In genomic region chr1:79823951-79824633, GRCm38 (mm10) we compare ENCODE assay signal across 10 mouse cellular contexts. TPM values are rescaled to one million over a fixed set of nuclear protein-coding genes. Genes with fewer than 3 reads are reported as not detected.
DNase-seq lines count a peak whose midpoint lies in the region; ATAC-seq and TF ChIP-seq lines count a peak whose summit lies in the region.
"Had no signal": no experiment of that assay in that cellular context is flagged by ENCODE, and none has a peak within 500 bp of the region (broad histone marks: within the 10 kb centered on the region; RNA-seq: fewer than 3 reads in every experiment).

No protein-coding gene starts in this region.

- H3K27ac ChIP-seq in heart, adult 2 months = peak overlapping the region; percentile 69
- 0 out of 2 replicates have a peak overlapping the region, but pooled peaks have one; percentile 22 for H3K27ac ChIP-seq in midbrain, embryonic 16.5 days (ENCODE audit: low read length)
- H3K27ac ChIP-seq in midbrain, embryonic 15.5 days = no peak overlapping the region
- H3K27ac ChIP-seq in intestine, embryonic 15.5 days = peak overlapping the region; percentile 9; the same call in 1 of the 2 replicates
- peak overlapping the region; percentile 2; the same call in 1 of the 2 replicates for H3K27ac ChIP-seq in stomach, embryonic 16.5 days (ENCODE audit: low read length)
- H3K27ac ChIP-seq in forebrain, embryonic 14.5 days (ENCODE audit: low read depth, low read length) = no peak overlapping the region
- H3K27ac ChIP-seq: midbrain, embryonic 10.5 days had no signal

- peaks cover 6% of the 10 kb centered on the region for H3K4me1 ChIP-seq in heart, adult 2 months (ENCODE audit: control insufficient read depth, insufficient read depth, low read length)
- peaks cover 3% of the 10 kb centered on the region; the same call in 1 of the 2 replicates for H3K4me1 ChIP-seq in midbrain, embryonic 16.5 days (ENCODE audit: control insufficient read depth, insufficient read depth, low read length)
- peaks cover 4% of the 10 kb centered on the region; the same call in 1 of the 2 replicates for H3K4me1 ChIP-seq in midbrain, embryonic 15.5 days
- H3K4me1 ChIP-seq in intestine, embryonic 15.5 days (replicated peaks) = 0 out of 2 replicates have a peak, but pooled peaks cover 2% of the 10 kb centered on the region
- H3K4me1 ChIP-seq in stomach, embryonic 16.5 days (ENCODE audit: control insufficient read depth, insufficient read depth, low read length) = peaks cover 10% of the 10 kb centered on the region; the same call in 1 of the 2 replicates
- H3K4me1 ChIP-seq in forebrain, embryonic 14.5 days (ENCODE audit: control insufficient read depth, insufficient read depth, low read length) = no peaks in the 10 kb centered on the region
- H3K4me1 ChIP-seq: midbrain, embryonic 10.5 days had no signal

- H3K36me3 ChIP-seq in heart, adult 2 months (ENCODE audit: control insufficient read depth, insufficient read depth, low read length) = no peaks in the 10 kb centered on the region
- H3K36me3 ChIP-seq in midbrain, embryonic 16.5 days (ENCODE audit: control insufficient read depth, insufficient read depth, low read length) = no peaks in the 10 kb centered on the region
- H3K36me3 ChIP-seq in midbrain, embryonic 15.5 days (replicated peaks) = no peaks in the 10 kb centered on the region; the same call in 1 of the 2 replicates
- no peaks in the 10 kb centered on the region for H3K36me3 ChIP-seq in intestine, embryonic 15.5 days
- H3K36me3 ChIP-seq in stomach, embryonic 16.5 days (ENCODE audit: control insufficient read depth, insufficient read depth, low read length) = no peaks in the 10 kb centered on the region
- H3K36me3 ChIP-seq in forebrain, embryonic 14.5 days (ENCODE audit: control insufficient read depth, insufficient read depth, low read length) = no peaks in the 10 kb centered on the region

- no peak for TF ChIP-seq CTCF in heart, adult 2 months (IDR thresholded peaks at IDR 0.05)

- no peak overlapping the region for H3K4me2 ChIP-seq in midbrain, embryonic 16.5 days (ENCODE audit: low read length)
- no peak overlapping the region for H3K4me2 ChIP-seq in midbrain, embryonic 15.5 days
- peak overlapping the region; percentile 43 for H3K4me2 ChIP-seq in intestine, embryonic 15.5 days (replicated peaks)
- peak overlapping the region; percentile 46 for H3K4me2 ChIP-seq in stomach, embryonic 16.5 days (ENCODE audit: low read depth, low read length)
- H3K4me2 ChIP-seq in forebrain, embryonic 14.5 days (ENCODE audit: low read length) = no peak overlapping the region

- intact Hi-C loops in heart, adult 2 months (cut with DNase I) = loop anchor here (5.0 to 10.0 kb wide), 3 partner anchors 33 to 191 kb away; no protein-coding TSS in a partner anchor
- intact Hi-C loops in heart, postnatal 25 days (cut with DNase I) = no loop called here

- WGBS in heart, adult 2 months = 64% methylated on average over 14 of the region's 14 CpGs
- WGBS in midbrain, embryonic 16.5 days = 79% methylated on average over 14 of the region's 14 CpGs
- WGBS in midbrain, embryonic 15.5 days = 77% methylated on average over 14 of the region's 14 CpGs
- WGBS in intestine, embryonic 15.5 days = 47% methylated on average over 14 of the region's 14 CpGs
- 44% methylated on average over 14 of the region's 14 CpGs for whole genome bisulfite sequencing in stomach, embryonic 16.5 days
- 75% methylated on average over 14 of the region's 14 CpGs for WGBS in forebrain, embryonic 14.5 days

- TF ChIP-seq POLR2A in heart, adult 2 months (IDR thresholded peaks at IDR 0.05; ENCODE audit: insufficient read depth, low read depth, low read length) = no peak

- H3K79me2 ChIP-seq in heart, adult 2 months (replicated peaks; ENCODE audit: control insufficient read depth, insufficient read depth, low read length) = no peaks in the 10 kb centered on the region

- ATAC-seq in midbrain, embryonic 16.5 days = no peak
- no peak for ATAC-seq in midbrain, embryonic 15.5 days (replicated peaks)
- ATAC-seq in intestine, embryonic 15.5 days = no peak
- ATAC-seq in stomach, embryonic 16.5 days (ENCODE audit: insufficient read depth, low FRiP score) = no peak
- no peak for ATAC-seq in forebrain, embryonic 14.5 days

- H3K9ac ChIP-seq in heart, adult 2 months (ENCODE audit: low read depth, low read length) = peak overlapping the region; percentile 44
- no peak overlapping the region for H3K9ac ChIP-seq in midbrain, embryonic 16.5 days (ENCODE audit: low read depth, low read length)
- no peak overlapping the region for H3K9ac ChIP-seq in midbrain, embryonic 15.5 days
- no peak overlapping the region for H3K9ac ChIP-seq in intestine, embryonic 15.5 days
- H3K9ac ChIP-seq in stomach, embryonic 16.5 days (ENCODE audit: low read length) = peak overlapping the region; percentile 50; the same call in 1 of the 2 replicates
- H3K9ac ChIP-seq in forebrain, embryonic 14.5 days (ENCODE audit: low read length) = no peak overlapping the region

- no peaks in the 10 kb centered on the region for H3K9me3 ChIP-seq in midbrain, embryonic 16.5 days (replicated peaks; ENCODE audit: control insufficient read depth, low read length, poor library complexity, severe bottlenecking)
- no peaks in the 10 kb centered on the region for H3K9me3 ChIP-seq in midbrain, embryonic 15.5 days
- H3K9me3 ChIP-seq in intestine, embryonic 15.5 days = no peaks in the 10 kb centered on the region
- H3K9me3 ChIP-seq in stomach, embryonic 16.5 days (replicated peaks; ENCODE audit: control insufficient read depth, low read length) = no peaks in the 10 kb centered on the region
- no peaks in the 10 kb centered on the region for H3K9me3 ChIP-seq in forebrain, embryonic 14.5 days (replicated peaks; ENCODE audit: control insufficient read depth, low read length)
- H3K9me3 ChIP-seq: midbrain, embryonic 10.5 days had no signal

- peak overlapping the region; percentile 9; the same call in 1 of the 2 replicates for H3K4me3 ChIP-seq in heart, adult 2 months
- H3K4me3 ChIP-seq in midbrain, embryonic 16.5 days (ENCODE audit: low read depth, low read length) = no peak overlapping the region
- H3K4me3 ChIP-seq in midbrain, embryonic 15.5 days = no peak overlapping the region
- 0 out of 2 replicates have a peak overlapping the region, but pooled peaks have one; percentile 12 for H3K4me3 ChIP-seq in intestine, embryonic 15.5 days (replicated peaks)
- peak overlapping the region; percentile 23 for H3K4me3 ChIP-seq in stomach, embryonic 16.5 days (replicated peaks; ENCODE audit: low read length)
- no peak overlapping the region for H3K4me3 ChIP-seq in forebrain, embryonic 14.5 days (ENCODE audit: low read depth, low read length)
- H3K4me3 ChIP-seq: midbrain, embryonic 10.5 days had no signal

- no peaks in the 10 kb centered on the region for H3K27me3 ChIP-seq in heart, adult 2 months (ENCODE audit: control insufficient read depth, insufficient read depth, low read length)
- no peaks in the 10 kb centered on the region for H3K27me3 ChIP-seq in midbrain, embryonic 16.5 days (ENCODE audit: control insufficient read depth, insufficient read depth, low read depth, low read length)
- no peaks in the 10 kb centered on the region for H3K27me3 ChIP-seq in midbrain, embryonic 15.5 days (replicated peaks)
- no peaks in the 10 kb centered on the region for H3K27me3 ChIP-seq in intestine, embryonic 15.5 days (replicated peaks)
- H3K27me3 ChIP-seq in stomach, embryonic 16.5 days (ENCODE audit: control insufficient read depth, insufficient read depth, low read length) = no peaks in the 10 kb centered on the region
- H3K27me3 ChIP-seq in forebrain, embryonic 14.5 days (replicated peaks; ENCODE audit: control insufficient read depth, insufficient read depth, low read length) = no peaks in the 10 kb centered on the region

- peak in 1 of 2 experiments; percentile 24 for DNase-seq in heart, adult 2 months
- no peak for DNase-seq in heart, postnatal 25 days (ENCODE audit: low spot score)
- DNase-seq in adrenal gland, postnatal 25 days = no peak
- DNase-seq in forebrain, embryonic 14.5 days (ENCODE audit: low spot score) = no peak
- DNase-seq: cerebellum, adult 9-11 months had no signal

- TF ChIP-seq EP300 in heart, adult 2 months (IDR thresholded peaks at IDR 0.05; ENCODE audit: insufficient read depth, low read depth, low read length) = no peak

RNA-seq across cellular contexts. Expression of gene Serpine2, which starts 36.9 kb away (rescaled TPM):
- total RNA-seq in heart, adult 2 months (2021) = 10 to 100 TPM; 18.1 to 24.9 TPM
- 28.4 and 40.6 TPM in 2 replicates for polyA plus RNA-seq in heart, adult 2 months (2012; rRNA removed)
- 10 to 100 TPM; 18.6 to 20.8 TPM for total RNA-seq in heart, postnatal 25 days (2021)
- polyA plus RNA-seq in midbrain, embryonic 16.5 days (2015; fragmentation: Nextera tagmentation; extraction: Ambion mirVana) = 199 and 259 TPM in 2 replicates
- polyA plus RNA-seq in midbrain, embryonic 15.5 days (2015; fragmentation: Nextera tagmentation; extraction: Ambion mirVana) = 194 and 201 TPM in 2 replicates
- polyA plus RNA-seq in intestine, embryonic 15.5 days (2015; fragmentation: Nextera tagmentation; extraction: Ambion mirVana) = 82.8 and 96.8 TPM in 2 replicates
- polyA plus RNA-seq in stomach, embryonic 16.5 days (2015; fragmentation: Nextera tagmentation; extraction: Ambion mirVana) = 88.1 and 96.3 TPM in 2 replicates
- total RNA-seq in adrenal gland, postnatal 25 days (2021) = 5.9 and 6.7 TPM in 2 replicates
- 61.2 and 80.9 TPM in 2 replicates for polyA plus RNA-seq in forebrain, embryonic 14.5 days (2014; fragmentation: Nextera tagmentation; extraction: Ambion mirVana)

RNA-seq across cellular contexts. Expression of gene Wdfy1, which starts 48.1 kb away (rescaled TPM):
- 10 to 100 TPM; 14.0 to 14.9 TPM for total RNA-seq in heart, adult 2 months (2021)
- 15.8 and 23.5 TPM in 2 replicates for polyA plus RNA-seq in heart, adult 2 months (2012; rRNA removed)
- total RNA-seq in heart, postnatal 25 days (2021) = 10 to 100 TPM; 16.0 to 18.0 TPM
- polyA plus RNA-seq in midbrain, embryonic 16.5 days (2015; fragmentation: Nextera tagmentation; extraction: Ambion mirVana) = 137 and 149 TPM in 2 replicates
- polyA plus RNA-seq in midbrain, embryonic 15.5 days (2015; fragmentation: Nextera tagmentation; extraction: Ambion mirVana) = 153 TPM in 2 replicates
- 31.3 and 33.1 TPM in 2 replicates for polyA plus RNA-seq in intestine, embryonic 15.5 days (2015; fragmentation: Nextera tagmentation; extraction: Ambion mirVana)
- polyA plus RNA-seq in stomach, embryonic 16.5 days (2015; fragmentation: Nextera tagmentation; extraction: Ambion mirVana) = 32.9 and 41.8 TPM in 2 replicates
- 48.5 and 53.7 TPM in 2 replicates for total RNA-seq in adrenal gland, postnatal 25 days (2021)
- polyA plus RNA-seq in forebrain, embryonic 14.5 days (2014; fragmentation: Nextera tagmentation; extraction: Ambion mirVana) = 69.8 and 75.5 TPM in 2 replicates

RNA-seq across cellular contexts. Expression of gene Mrpl44, which starts 48.3 kb away (rescaled TPM):
- 10 to 100 TPM; 61.5 to 66.6 TPM for total RNA-seq in heart, adult 2 months (2021)
- polyA plus RNA-seq in heart, adult 2 months (2012; rRNA removed) = 29.4 and 34.1 TPM in 2 replicates
- 10 to 100 TPM; 69.9 to 70.4 TPM for total RNA-seq in heart, postnatal 25 days (2021)
- polyA plus RNA-seq in midbrain, embryonic 16.5 days (2015; fragmentation: Nextera tagmentation; extraction: Ambion mirVana) = 41.8 and 42.9 TPM in 2 replicates
- polyA plus RNA-seq in midbrain, embryonic 15.5 days (2015; fragmentation: Nextera tagmentation; extraction: Ambion mirVana) = 41.2 and 41.3 TPM in 2 replicates
- polyA plus RNA-seq in intestine, embryonic 15.5 days (2015; fragmentation: Nextera tagmentation; extraction: Ambion mirVana) = 52.6 and 54.7 TPM in 2 replicates
- polyA plus RNA-seq in stomach, embryonic 16.5 days (2015; fragmentation: Nextera tagmentation; extraction: Ambion mirVana) = 47.6 and 51.0 TPM in 2 replicates
- total RNA-seq in adrenal gland, postnatal 25 days (2021) = 48.4 and 59.6 TPM in 2 replicates
- polyA plus RNA-seq in forebrain, embryonic 14.5 days (2014; fragmentation: Nextera tagmentation; extraction: Ambion mirVana) = 42.7 and 46.6 TPM in 2 replicates

Comparison
In these comparisons a context has a peak if more than half of its experiments do, and no peak if none do; other contexts are left out.
1. H3K27ac ChIP-seq: peak in heart, adult 2 months (single experiment), midbrain, embryonic 16.5 days (single experiment), intestine, embryonic 15.5 days (single experiment) and stomach, embryonic 16.5 days (single experiment); none in midbrain, embryonic 15.5 days (single experiment) and forebrain, embryonic 14.5 days (single experiment).
2. H3K4me3 ChIP-seq: peak in heart, adult 2 months (single experiment), intestine, embryonic 15.5 days (single experiment) and stomach, embryonic 16.5 days (single experiment); none in midbrain, embryonic 16.5 days (single experiment), midbrain, embryonic 15.5 days (single experiment) and forebrain, embryonic 14.5 days (single experiment).
3. H3K9ac ChIP-seq: peak in heart, adult 2 months (single experiment) and stomach, embryonic 16.5 days (single experiment); none in midbrain, embryonic 16.5 days (single experiment), midbrain, embryonic 15.5 days (single experiment), intestine, embryonic 15.5 days (single experiment) and forebrain, embryonic 14.5 days (single experiment).
4. H3K4me2 ChIP-seq: peak in intestine, embryonic 15.5 days (single experiment) and stomach, embryonic 16.5 days (single experiment); none in midbrain, embryonic 16.5 days (single experiment), midbrain, embryonic 15.5 days (single experiment) and forebrain, embryonic 14.5 days (single experiment).